Mouse (Mus musculus): ENCODE results near the gene Cisd3. TPM values are rescaled to one million over a fixed set of nuclear protein-coding genes. Genes with fewer than 3 reads are reported as not detected.
A peak's percentile ranks its signal among the peaks of the same experiment; 100 is the strongest.
"Not testable (repeated sequence)": the region's sequence is repeated elsewhere in the genome, so short reads cannot be mapped to it uniquely, and the experiment has no call there.

The Cisd3 gene
- total RNA-seq (2021) (100 to 1,000 TPM; 183 to 265 TPM), polyA plus RNA-seq (2012; rRNA removed) (61.6 and 66.4 TPM in 2 replicates)
- long read RNA-seq, transcript Cisd3-201 (3 exons, 737 nt), result major isoform, 114 of 124 reads
- long read RNA-seq, partial matches to known transcripts, result 4 of 124 reads
- long read RNA-seq, other reads (novel, unspliced or antisense), result 6 of 124 reads

GRCm38 (mm10) chr11:97685613-97686321 lies at the start of gene Cisd3:
Gene Cisd3 (plus strand): TSS chr11:97685826.
- DNase-seq, result peak; percentile 99

GRCm38 (mm10) chr11:97641668-97642067 lies 44.0 kb upstream of the Cisd3 start:
- no peak for DNase-seq

GRCm38 (mm10) chr11:97642746-97643145 lies 42.9 kb upstream of the Cisd3 start:
- no peak for DNase-seq

GRCm38 (mm10) chr11:97643380-97644055 lies 42.1 kb upstream of the Cisd3 start:
- DNase-seq, result no peak

- peak; percentile 80 for DNase-seq
These were observed 40.8 kb upstream of the Cisd3 start for GRCm38 (mm10) chr11:97644834-97645233.

GRCm38 (mm10) chr11:97648541-97648940 lies 37.1 kb upstream of the Cisd3 start:
- not testable (repeated sequence) for DNase-seq

GRCm38 (mm10) chr11:97650341-97650740 lies 35.3 kb upstream of the Cisd3 start:
- DNase-seq, result no peak

- not testable (repeated sequence) for DNase-seq
These were observed 32.2 kb upstream of the Cisd3 start for GRCm38 (mm10) chr11:97653376-97653775.

GRCm38 (mm10) chr11:97654210-97654609 lies 31.4 kb upstream of the Cisd3 start:
- no peak for DNase-seq

GRCm38 (mm10) chr11:97656269-97656971 lies 29.2 kb upstream of the Cisd3 start:
- DNase-seq, result no peak

- DNase-seq, result peak; percentile 76
These were observed 28.3 kb upstream of the Cisd3 start for GRCm38 (mm10) chr11:97657184-97657945.

GRCm38 (mm10) chr11:97657967-97658366 lies 27.7 kb upstream of the Cisd3 start:
- DNase-seq, result not testable (repeated sequence)

- DNase-seq, result peak; percentile 35
These were observed 26.8 kb upstream of the Cisd3 start for GRCm38 (mm10) chr11:97658751-97659266.

- no peak for DNase-seq
These were observed 26.2 kb upstream of the Cisd3 start for GRCm38 (mm10) chr11:97659267-97659989.

- peak; percentile 90 for DNase-seq
These were observed 25.5 kb upstream of the Cisd3 start for GRCm38 (mm10) chr11:97659990-97660714.

GRCm38 (mm10) chr11:97660734-97661647 lies 24.6 kb upstream of the Cisd3 start:
- DNase-seq, result peak; percentile 29

GRCm38 (mm10) chr11:97661648-97662133 lies 23.9 kb upstream of the Cisd3 start:
- DNase-seq, result peak; percentile 89

- peak; percentile 70 for DNase-seq
These were observed 23.3 kb upstream of the Cisd3 start for GRCm38 (mm10) chr11:97662207-97662892.

All from adrenal gland, adult 2 months (tissue).